Mouse (Mus musculus): Measurements from ENCODE around the gene Dusp16. TPM values are rescaled to one million over a fixed set of nuclear protein-coding genes. Genes with fewer than 3 reads are reported as not detected.

Dusp16 gene
- polyA plus RNA-seq, 1 experiment from 2014 or later: 16.7 TPM

- 89% methylated on average over 9 of the region's 9 CpGs for WGBS
- H3K4me2 ChIP-seq (ENCODE audit: low read depth): no peak overlapping the region
- ATAC-seq (ENCODE audit: insufficient read depth, low FRiP score, low TSS enrichment) (no peak), DNase-seq (ENCODE audit: low spot score) (no peak)
- no peak overlapping the region for H3K9ac ChIP-seq (ENCODE audit: low read length)
- no peak overlapping the region for H3K4me3 ChIP-seq (ENCODE audit: low read depth, low read length)
- no peaks in the 10 kb centered on the region for H3K27me3 ChIP-seq (ENCODE audit: control insufficient read depth, insufficient read depth, low read length)
- H3K4me1 ChIP-seq (ENCODE audit: control insufficient read depth, insufficient read depth, low read length): no peaks in the 10 kb centered on the region
- H3K9me3 ChIP-seq (ENCODE audit: control insufficient read depth, low read length): no peaks in the 10 kb centered on the region
- H3K36me3 ChIP-seq (ENCODE audit: control insufficient read depth, insufficient read depth, low read length): no peaks in the 10 kb centered on the region
- H3K27ac ChIP-seq (ENCODE audit: low read depth, low read length): no peak overlapping the region
Observed at GRCm38 (mm10) chr6:134665817-134666216, 126.6 kb downstream of the Dusp16 start.

Other genes with a start within 250 kb of the Dusp16 start
- gene Lrp6, start 225.7 kb downstream of the Dusp16 start, polyA plus RNA-seq (2014; fragmentation: Nextera tagmentation; extraction: Ambion mirVana): 27.3 and 29.2 TPM in 2 replicates
- gene Mansc1, start 160.1 kb downstream of the Dusp16 start, polyA plus RNA-seq (2014; fragmentation: Nextera tagmentation; extraction: Ambion mirVana): 0.55 and 0.72 TPM in 2 replicates
- gene Borcs5, start 153.1 kb downstream of the Dusp16 start, polyA plus RNA-seq (2014; fragmentation: Nextera tagmentation; extraction: Ambion mirVana): 27.8 and 32.1 TPM in 2 replicates
- gene Crebl2, start 37.5 kb upstream of the Dusp16 start, polyA plus RNA-seq (2014; fragmentation: Nextera tagmentation; extraction: Ambion mirVana): 1.1 and 1.5 TPM in 2 replicates
- gene Gpr19, start 106.0 kb upstream of the Dusp16 start, polyA plus RNA-seq (2014; fragmentation: Nextera tagmentation; extraction: Ambion mirVana): 27.4 and 31.0 TPM in 2 replicates
- 17.8 and 20.7 TPM in 2 replicates for gene Cdkn1b, start 127.8 kb upstream of the Dusp16 start, polyA plus RNA-seq (2014; fragmentation: Nextera tagmentation; extraction: Ambion mirVana)
- gene Apold1, start 189.1 kb upstream of the Dusp16 start, polyA plus RNA-seq (2014; fragmentation: Nextera tagmentation; extraction: Ambion mirVana): 2.8 and 3.2 TPM in 2 replicates
- 109 and 112 TPM in 2 replicates for gene Ddx47, start 219.0 kb upstream of the Dusp16 start, polyA plus RNA-seq (2014; fragmentation: Nextera tagmentation; extraction: Ambion mirVana)

Measured in neural tube, embryonic 11.5 days (tissue).